Mouse (Mus musculus) c-Kit-positive CD71-positive TER-119-negative erythroid progenitor cells, embryonic 14.5 days (primary cell): ENCODE results near the gene Gm11568.
"Not testable (repeated sequence)": the region's sequence is repeated elsewhere in the genome, so short reads cannot be mapped to it uniquely, and the experiment has no call there.

Experiments used
- DNase-seq: peaks from one replicate; pipeline ENCODE4 v3.0.0-alpha.2; 2013; ENCODE audit warnings: low read depth

The Gm11568 gene

DNA sequence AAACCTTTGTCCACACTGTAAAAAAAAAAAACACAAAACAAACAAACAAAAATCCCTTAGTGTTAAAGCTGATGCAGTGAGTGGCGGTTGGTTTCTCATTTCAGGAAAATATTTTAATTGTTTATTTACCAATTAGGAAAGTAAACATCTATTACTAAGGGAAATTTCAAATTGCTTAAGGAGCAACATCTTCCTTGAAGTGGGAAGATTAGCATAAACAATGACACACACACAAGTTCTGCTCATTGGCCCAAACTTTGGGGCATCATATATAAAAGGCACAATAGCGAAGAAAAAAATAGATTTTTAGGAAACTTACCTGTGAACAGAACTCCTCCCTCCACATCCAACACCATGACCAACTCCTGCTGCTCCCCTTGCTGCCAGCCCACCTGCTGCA lies at the start of gene Gm11568:
TSS of gene Gm11568 (plus strand) at position 301 of the 400 bp plus-strand sequence.
- no peak for DNase-seq

DNA sequence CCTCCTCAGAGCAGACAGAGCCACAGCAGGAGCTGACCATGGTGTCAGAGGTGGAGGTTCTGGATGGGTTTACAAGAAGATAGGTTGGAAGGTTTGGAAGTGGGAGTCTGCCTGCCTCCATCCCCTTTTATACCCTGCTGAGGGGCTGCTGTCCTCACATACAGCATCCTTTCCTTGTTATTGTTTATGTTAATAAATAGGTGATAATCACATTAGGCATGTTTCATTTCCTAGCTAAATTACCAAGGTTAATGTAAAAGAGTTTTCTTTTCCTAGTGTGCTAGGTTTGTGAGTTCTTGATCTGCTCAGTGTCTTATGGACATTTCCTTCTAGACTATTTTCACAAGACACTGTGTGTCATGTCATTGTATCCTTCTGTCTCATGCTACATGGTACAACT lies 47.9 kb upstream of the Gm11568 start, which contains the start of gene Krtap4-13:
TSS of gene Krtap4-13 (minus strand) at position 101 of the 400 bp plus-strand sequence.
- DNase-seq: not testable (repeated sequence)

GRCm38 (mm10) chr11:99815566-99815965 lies 42.2 kb upstream of the Gm11568 start, which contains the start of gene Gm11564:
Gm11564 (minus strand) TSS chr11:99815666.
- DNase-seq: not testable (repeated sequence)

GRCm38 (mm10) chr11:99837966-99838365 lies 19.8 kb upstream of the Gm11568 start, which contains the start of gene 2300003K06Rik:
2300003K06Rik (minus strand) TSS chr11:99838066.
- DNase-seq: no peak

DNA sequence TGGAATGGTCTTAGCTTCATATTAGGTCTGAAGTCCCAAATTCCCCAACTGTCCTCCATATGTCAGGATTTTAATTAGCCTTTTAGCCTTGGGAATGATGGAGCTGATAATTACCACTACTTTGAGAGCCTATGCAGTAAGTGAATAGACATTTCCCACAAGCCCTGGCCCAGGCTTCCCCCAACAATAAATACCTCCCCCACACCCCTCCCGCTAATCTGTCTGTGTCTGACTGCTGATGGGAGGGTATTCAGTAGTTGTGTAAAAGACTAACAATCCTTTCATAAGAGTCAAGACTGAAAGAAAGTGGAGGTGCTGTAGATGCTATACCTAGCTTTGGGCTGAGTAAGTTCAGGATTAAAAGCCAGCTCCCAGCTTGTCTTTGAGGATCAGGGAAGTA lies 15.5 kb upstream of the Gm11568 start:
- DNase-seq: no peak

DNA sequence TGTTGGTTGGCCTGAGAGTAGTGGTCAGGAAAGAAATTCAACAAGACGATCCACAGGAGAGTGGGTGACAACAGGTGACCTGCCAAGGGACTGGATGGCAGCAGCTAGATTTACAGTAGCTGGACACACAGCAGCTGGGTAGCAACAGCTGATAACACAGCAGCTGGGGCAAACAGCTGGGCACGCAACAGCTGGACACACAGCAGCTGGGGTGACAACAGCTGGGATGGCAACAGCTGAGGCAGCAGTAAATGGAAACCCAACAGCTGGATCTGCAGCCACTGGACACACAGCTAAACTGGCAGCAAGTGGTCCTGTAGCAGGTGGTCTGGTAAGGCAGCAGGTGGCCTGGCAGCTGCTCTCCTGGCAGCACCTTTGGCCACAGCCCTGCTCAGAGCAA lies 11.0 kb upstream of the Gm11568 start:
- no peak for DNase-seq

DNA sequence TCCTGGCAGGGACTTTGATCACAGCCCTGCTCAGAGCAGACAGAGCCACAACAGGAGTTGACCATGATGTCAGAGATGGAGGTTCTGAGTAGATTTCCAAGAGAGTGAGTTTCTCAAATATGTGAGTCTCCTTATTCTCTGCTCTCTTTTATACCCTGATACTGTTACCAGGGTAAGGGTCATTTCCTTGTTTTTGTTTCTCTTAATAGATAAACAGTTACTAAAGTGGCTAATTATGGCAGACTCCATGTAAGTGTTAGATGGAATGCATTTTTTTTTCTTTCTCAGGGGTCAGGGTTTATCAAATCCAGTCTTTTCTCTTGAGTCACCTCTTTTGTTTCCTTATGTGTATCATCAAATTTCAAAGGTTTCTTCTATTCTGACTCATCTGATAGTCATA lies 6.2 kb upstream of the Gm11568 start, which contains the start of gene Krtap4-16:
TSS of gene Krtap4-16 (minus strand) at position 101 of the 400 bp plus-strand sequence.
- DNase-seq: no peak

GRCm38 (mm10) chr11:99854121-99854520 lies 3.6 kb upstream of the Gm11568 start:
- no peak for DNase-seq

GRCm38 (mm10) chr11:99858761-99859160 lies 1.0 kb downstream of the Gm11568 start:
- no peak for DNase-seq

GRCm38 (mm10) chr11:99864176-99864575 lies 6.5 kb downstream of the Gm11568 start, which contains the start of gene Gm11559:
Gm11559 (plus strand) TSS chr11:99864476.
- not testable (repeated sequence) for DNase-seq

GRCm38 (mm10) chr11:99873089-99873488 lies 15.4 kb downstream of the Gm11568 start, which contains the start of gene Krtap9-1:
Krtap9-1 (plus strand) TSS chr11:99873389.
- DNase-seq: not testable (repeated sequence)

DNA sequence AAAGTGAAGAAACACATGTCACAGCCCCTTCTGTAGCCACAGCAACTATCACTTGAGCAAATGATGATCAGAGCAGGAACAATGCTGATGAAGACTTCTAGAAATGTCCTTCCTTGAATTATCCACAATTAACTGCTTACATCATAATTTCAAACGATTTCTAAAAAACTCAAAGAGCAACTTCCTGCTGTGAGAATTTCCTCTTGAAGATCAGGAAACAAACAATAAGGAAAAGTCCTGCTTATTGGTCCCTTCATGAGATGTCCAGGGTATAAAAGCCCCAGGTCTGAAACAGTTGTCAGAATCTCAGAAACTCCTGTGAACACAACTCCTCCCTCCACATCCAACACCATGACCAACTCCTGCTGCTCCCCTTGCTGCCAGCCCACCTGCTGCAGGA lies 21.2 kb downstream of the Gm11568 start, which contains the start of gene Gm11567:
TSS of gene Gm11567 (plus strand) at position 301 of the 400 bp plus-strand sequence.
- not testable (repeated sequence) for DNase-seq

DNA sequence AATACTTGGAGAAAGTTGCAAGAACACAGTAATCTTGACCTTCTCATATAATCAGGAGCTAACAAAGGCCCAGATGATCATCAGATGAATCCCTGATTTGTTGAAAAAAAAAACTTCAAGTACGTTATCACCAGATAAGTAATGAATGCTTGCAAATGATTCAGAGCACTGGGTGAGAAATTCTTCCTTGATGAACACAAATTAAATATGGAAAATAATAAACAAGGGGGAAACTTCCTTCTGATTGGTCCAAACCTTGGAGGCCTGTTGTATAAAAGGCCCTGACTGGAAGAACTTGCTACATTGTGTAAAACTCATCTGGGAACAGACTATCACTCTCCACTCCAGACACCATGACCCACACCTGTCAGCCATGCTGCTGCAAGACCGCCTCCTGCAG lies 49.9 kb downstream of the Gm11568 start, which contains the start of gene Krtap31-1:
TSS of gene Krtap31-1 (plus strand) at position 301 of the 400 bp plus-strand sequence.
- no peak for DNase-seq
